Mouse (Mus musculus): ENCODE results near the gene Bcdin3d. TPM values are rescaled to one million over a fixed set of nuclear protein-coding genes. Genes with fewer than 3 reads are reported as not detected.

Bcdin3d gene
- polyA plus RNA-seq, 1 experiment from 2014 or later, result 11.9 TPM

DNA sequence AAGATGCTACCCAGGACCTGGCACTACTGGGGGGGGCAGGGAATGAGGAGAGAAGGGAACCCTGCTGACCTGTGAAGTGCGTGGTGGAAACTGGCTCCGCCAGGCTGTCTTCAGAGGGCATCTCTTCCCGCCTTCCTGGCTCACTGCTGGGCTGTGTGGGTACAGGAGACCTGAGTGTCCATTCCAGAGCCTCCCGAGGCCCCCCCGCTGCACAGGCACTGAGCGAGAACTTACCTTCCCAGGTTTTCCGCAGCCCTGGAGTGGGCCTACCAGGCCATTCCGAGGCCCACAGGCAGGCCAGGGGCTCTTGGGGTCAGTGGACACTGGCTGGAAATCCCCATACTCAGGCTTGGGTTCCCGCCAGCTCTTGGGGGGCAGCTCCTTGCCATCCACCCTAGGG, 50.6 kb downstream of the Bcdin3d start:
- no peak overlapping the region for H3K4me3 ChIP-seq (ENCODE audit: low read depth, low read length)
- peaks cover 13% of the 10 kb centered on the region for H3K4me1 ChIP-seq (ENCODE audit: control insufficient read depth, insufficient read depth, low read length)
- no peak overlapping the region for H3K27ac ChIP-seq (ENCODE audit: low read depth, low read length)
- H3K27me3 ChIP-seq (ENCODE audit: control insufficient read depth, insufficient read depth, low read length), result no peaks in the 10 kb centered on the region
- H3K9me3 ChIP-seq (replicated peaks; ENCODE audit: control insufficient read depth, low read length), result no peaks in the 10 kb centered on the region
- no peak overlapping the region for H3K4me2 ChIP-seq
- ATAC-seq (replicated peaks; ENCODE audit: insufficient number of reproducible peaks, low FRiP score, low TSS enrichment), result no peak
- H3K36me3 ChIP-seq (ENCODE audit: control insufficient read depth, insufficient read depth, low read length), result peaks cover 26% of the 10 kb centered on the region
- 81% methylated on average over 9 of the region's 9 CpGs for WGBS (ENCODE audit: insufficient replicate concordance)
- H3K9ac ChIP-seq (ENCODE audit: low read depth, low read length), result no peak overlapping the region

DNA sequence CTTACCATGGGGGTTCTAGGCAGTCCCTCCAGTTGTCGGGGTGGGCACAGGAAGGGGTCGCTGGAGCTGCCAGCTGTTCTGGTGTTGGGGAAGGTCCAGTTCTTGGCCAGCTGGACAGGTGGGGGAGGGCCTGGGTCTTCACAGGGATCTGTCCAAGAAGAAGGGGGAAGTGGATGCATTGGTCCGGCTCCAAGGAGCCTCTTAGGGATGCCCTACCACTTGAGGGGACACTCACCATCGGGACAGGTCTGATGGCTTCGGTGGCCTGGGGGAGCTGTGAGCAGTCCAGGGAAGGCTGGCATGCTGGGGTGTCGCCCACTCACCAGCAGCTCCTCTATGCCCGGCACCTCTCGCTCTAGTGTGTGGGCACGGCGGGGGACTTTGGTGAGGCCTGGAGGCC, 51.4 kb downstream of the Bcdin3d start:
- no peak overlapping the region for H3K9ac ChIP-seq (ENCODE audit: low read depth, low read length)
- H3K27me3 ChIP-seq (ENCODE audit: control insufficient read depth, insufficient read depth, low read length), result no peaks in the 10 kb centered on the region
- no peaks in the 10 kb centered on the region for H3K9me3 ChIP-seq (replicated peaks; ENCODE audit: control insufficient read depth, low read length)
- ATAC-seq (replicated peaks; ENCODE audit: insufficient number of reproducible peaks, low FRiP score, low TSS enrichment), result no peak
- peaks cover 13% of the 10 kb centered on the region for H3K4me1 ChIP-seq (ENCODE audit: control insufficient read depth, insufficient read depth, low read length)
- no peak overlapping the region for H3K27ac ChIP-seq (ENCODE audit: low read depth, low read length)
- H3K36me3 ChIP-seq (ENCODE audit: control insufficient read depth, insufficient read depth, low read length), result peaks cover 22% of the 10 kb centered on the region
- H3K4me3 ChIP-seq (ENCODE audit: low read depth, low read length), result no peak overlapping the region
- WGBS (ENCODE audit: insufficient replicate concordance), result 89% methylated on average over 10 of the region's 10 CpGs
- no peak overlapping the region for H3K4me2 ChIP-seq

DNA sequence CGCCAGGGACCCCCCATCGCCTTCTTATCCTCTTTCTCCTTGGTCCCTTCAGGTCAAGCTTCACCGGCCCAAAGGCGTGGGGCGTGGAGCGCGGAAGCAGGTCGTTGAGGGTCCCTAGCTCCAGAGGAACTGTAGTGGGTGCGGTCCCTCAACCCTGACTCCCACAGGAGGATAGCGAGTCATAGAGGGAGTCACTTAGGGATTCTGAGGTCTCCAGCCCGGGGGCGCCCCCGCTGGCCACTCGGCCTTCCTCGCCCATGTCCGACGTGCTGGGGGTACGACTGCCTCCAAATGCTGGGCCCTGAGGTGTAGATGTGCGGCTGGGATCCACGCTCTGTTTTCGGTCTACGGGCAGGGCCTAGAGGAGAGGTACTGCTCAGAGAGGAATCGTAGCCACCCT, 52.0 kb downstream of the Bcdin3d start:
- Histone ChIP-seq H3K4me2 (no peak overlapping the region), H3K4me1 (ENCODE audit: control insufficient read depth, insufficient read depth, low read length) (peaks cover 13% of the 10 kb centered on the region), H3K36me3 (ENCODE audit: control insufficient read depth, insufficient read depth, low read length) (peaks cover 19% of the 10 kb centered on the region), H3K27me3 (ENCODE audit: control insufficient read depth, insufficient read depth, low read length) (no peaks in the 10 kb centered on the region), H3K9ac (ENCODE audit: low read depth, low read length) (no peak overlapping the region), H3K4me3 (ENCODE audit: low read depth, low read length) (no peak overlapping the region), H3K9me3 (replicated peaks; ENCODE audit: control insufficient read depth, low read length) (no peaks in the 10 kb centered on the region), H3K27ac (ENCODE audit: low read depth, low read length) (no peak overlapping the region)
- WGBS (ENCODE audit: insufficient replicate concordance), result 87% methylated on average over 23 of the region's 23 CpGs
- ATAC-seq (replicated peaks; ENCODE audit: insufficient number of reproducible peaks, low FRiP score, low TSS enrichment), result no peak

DNA sequence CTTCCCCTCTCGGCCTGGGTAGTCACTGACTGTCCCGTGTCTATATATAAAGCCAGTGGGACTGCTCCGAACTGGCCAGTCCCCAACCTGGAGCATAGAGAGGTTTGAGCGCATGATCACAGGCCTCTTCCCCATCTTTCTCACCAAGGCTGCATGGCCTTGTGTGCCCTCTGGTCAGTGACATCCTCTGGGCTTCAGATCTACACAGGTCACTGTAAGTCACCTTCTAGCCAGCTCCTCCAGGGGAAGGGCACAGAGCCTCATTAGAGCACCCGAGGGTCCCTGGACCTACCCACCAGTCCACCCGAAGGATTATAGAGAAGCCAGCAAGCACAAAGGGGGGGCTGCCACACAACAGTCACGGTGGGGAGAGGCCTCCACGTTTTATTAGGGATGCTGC, 52.9 kb downstream of the Bcdin3d start:
- WGBS (ENCODE audit: insufficient replicate concordance), result 81% methylated on average over 8 of the region's 8 CpGs
- H3K9me3 ChIP-seq (replicated peaks; ENCODE audit: control insufficient read depth, low read length), result no peaks in the 10 kb centered on the region
- ATAC-seq (replicated peaks; ENCODE audit: insufficient number of reproducible peaks, low FRiP score, low TSS enrichment), result no peak
- H3K4me3 ChIP-seq (ENCODE audit: low read depth, low read length), result no peak overlapping the region
- no peak overlapping the region for H3K4me2 ChIP-seq
- no peak overlapping the region for H3K9ac ChIP-seq (ENCODE audit: low read depth, low read length)
- peak overlapping the region; percentile 91 for H3K27ac ChIP-seq (ENCODE audit: low read depth, low read length)
- H3K36me3 ChIP-seq (ENCODE audit: control insufficient read depth, insufficient read depth, low read length), result peaks cover 13% of the 10 kb centered on the region
- peaks cover 17% of the 10 kb centered on the region for H3K4me1 ChIP-seq (ENCODE audit: control insufficient read depth, insufficient read depth, low read length)
- no peaks in the 10 kb centered on the region for H3K27me3 ChIP-seq (ENCODE audit: control insufficient read depth, insufficient read depth, low read length)

DNA sequence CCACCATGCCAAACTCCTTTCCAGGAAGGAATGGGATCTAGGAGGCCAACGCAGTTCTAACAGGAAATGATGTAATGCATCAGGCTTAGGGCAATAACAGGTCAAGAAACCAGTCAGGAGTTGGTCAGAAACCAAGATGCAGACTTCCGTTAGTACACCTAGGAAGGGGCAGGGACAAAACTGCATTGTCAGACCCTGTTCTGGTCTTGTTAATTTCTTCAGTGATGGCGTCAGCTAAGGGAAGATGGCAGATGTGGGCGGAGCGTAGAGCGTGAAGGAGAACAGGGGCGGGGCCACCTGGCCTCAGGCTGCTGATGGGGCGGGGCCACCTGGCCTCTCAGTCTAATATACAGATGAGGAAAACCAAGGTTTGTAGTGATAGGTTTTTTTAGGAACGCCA, 53.4 kb downstream of the Bcdin3d start:
- Histone ChIP-seq H3K9ac (ENCODE audit: low read depth, low read length) (no peak overlapping the region), H3K27me3 (ENCODE audit: control insufficient read depth, insufficient read depth, low read length) (no peaks in the 10 kb centered on the region), H3K9me3 (replicated peaks; ENCODE audit: control insufficient read depth, low read length) (no peaks in the 10 kb centered on the region), H3K4me1 (ENCODE audit: control insufficient read depth, insufficient read depth, low read length) (peaks cover 19% of the 10 kb centered on the region), H3K4me2 (no peak overlapping the region; the same call in 1 of the 2 replicates), H3K27ac (ENCODE audit: low read depth, low read length) (peak overlapping the region; percentile 91), H3K4me3 (ENCODE audit: low read depth, low read length) (no peak overlapping the region), H3K36me3 (ENCODE audit: control insufficient read depth, insufficient read depth, low read length) (peaks cover 10% of the 10 kb centered on the region; the same call in 1 of the 2 replicates)
- no peak for ATAC-seq (replicated peaks; ENCODE audit: insufficient number of reproducible peaks, low FRiP score, low TSS enrichment)
- 61% methylated on average over 9 of the region's 9 CpGs for WGBS (ENCODE audit: insufficient replicate concordance)

DNA sequence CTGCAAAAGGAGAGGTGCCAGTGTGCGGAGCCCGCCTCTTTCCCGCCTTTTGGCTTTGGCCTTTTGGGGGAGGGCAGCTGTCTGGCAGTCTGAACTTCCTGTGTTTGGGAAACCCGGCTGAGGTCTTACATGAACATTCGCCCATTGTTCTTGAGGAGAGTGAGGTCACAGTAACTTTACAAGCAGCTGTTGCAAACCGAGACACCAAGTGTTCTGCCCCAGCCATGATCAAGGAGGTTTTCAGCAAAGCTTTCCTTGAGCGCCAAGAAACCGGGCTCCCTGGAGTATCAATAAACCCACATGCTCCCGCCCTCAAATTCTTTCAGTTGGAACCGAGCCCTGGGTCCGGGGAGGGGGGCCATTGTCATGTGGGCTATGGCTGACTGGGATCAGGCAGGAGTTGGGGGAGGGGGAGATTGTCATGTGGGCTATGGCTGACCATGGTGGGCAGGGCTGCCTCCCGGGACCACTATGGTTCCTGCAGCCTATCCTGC, 54.0 kb downstream of the Bcdin3d start:
- WGBS (ENCODE audit: insufficient replicate concordance), result 14% methylated on average over 12 of the region's 12 CpGs
- H3K27me3 ChIP-seq (ENCODE audit: control insufficient read depth, insufficient read depth, low read length), result no peaks in the 10 kb centered on the region
- ATAC-seq (replicated peaks; ENCODE audit: insufficient number of reproducible peaks, low FRiP score, low TSS enrichment), result peak; percentile 43
- H3K4me1 ChIP-seq (ENCODE audit: control insufficient read depth, insufficient read depth, low read length), result peaks cover 19% of the 10 kb centered on the region
- H3K9ac ChIP-seq (ENCODE audit: low read depth, low read length), result peak overlapping the region; percentile 49; the same call in 1 of the 2 replicates
- peak overlapping the region; percentile 91 for H3K27ac ChIP-seq (ENCODE audit: low read depth, low read length)
- H3K4me3 ChIP-seq (ENCODE audit: low read depth, low read length), result no peak overlapping the region
- H3K9me3 ChIP-seq (replicated peaks; ENCODE audit: control insufficient read depth, low read length), result no peaks in the 10 kb centered on the region
- peak overlapping the region; percentile 45 for H3K4me2 ChIP-seq
- H3K36me3 ChIP-seq (ENCODE audit: control insufficient read depth, insufficient read depth, low read length), result peaks cover 10% of the 10 kb centered on the region; the same call in 1 of the 2 replicates

DNA sequence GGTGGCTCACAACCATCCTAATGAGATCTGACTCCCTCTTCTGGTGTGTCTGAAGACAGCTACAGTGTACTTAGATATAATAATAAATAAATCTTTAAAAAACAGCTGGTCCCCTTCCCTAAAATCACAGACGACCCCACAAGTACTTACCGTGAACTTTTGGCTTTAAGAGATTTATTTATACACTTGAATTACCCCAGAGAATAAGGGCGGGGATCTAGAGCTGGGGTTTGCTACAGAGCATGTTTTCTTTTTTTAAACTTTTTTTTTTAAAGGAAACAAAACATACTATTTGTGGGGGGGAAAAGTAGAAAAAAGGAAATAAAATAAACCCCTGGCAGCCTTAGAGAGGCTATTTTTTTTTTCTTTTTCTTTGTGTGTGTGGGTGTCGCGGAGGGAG, 54.4 kb downstream of the Bcdin3d start:
- Histone ChIP-seq H3K4me1 (ENCODE audit: control insufficient read depth, insufficient read depth, low read length) (peaks cover 19% of the 10 kb centered on the region), H3K9ac (ENCODE audit: low read depth, low read length) (no peak overlapping the region), H3K27ac (ENCODE audit: low read depth, low read length) (peak overlapping the region; percentile 91), H3K27me3 (ENCODE audit: control insufficient read depth, insufficient read depth, low read length) (no peaks in the 10 kb centered on the region), H3K36me3 (ENCODE audit: control insufficient read depth, insufficient read depth, low read length) (peaks cover 10% of the 10 kb centered on the region; the same call in 1 of the 2 replicates), H3K4me3 (ENCODE audit: low read depth, low read length) (no peak overlapping the region), H3K4me2 (peak overlapping the region; percentile 45), H3K9me3 (replicated peaks; ENCODE audit: control insufficient read depth, low read length) (no peaks in the 10 kb centered on the region)
- ATAC-seq (replicated peaks; ENCODE audit: insufficient number of reproducible peaks, low FRiP score, low TSS enrichment), result no peak
- 47% methylated on average over 5 of the region's 5 CpGs for WGBS (ENCODE audit: insufficient replicate concordance)

Other genes starting within 250 kb of the Bcdin3d start
- 0.14 TPM in 1 of 2 replicates, not detected in the other for gene Kcnh3, start 249.9 kb downstream of the Bcdin3d start, polyA plus RNA-seq (2014; fragmentation: Nextera tagmentation; extraction: Ambion mirVana)
- 154 and 162 TPM in 2 replicates for gene Mcrs1, start 222.8 kb downstream of the Bcdin3d start, polyA plus RNA-seq (2014; fragmentation: Nextera tagmentation; extraction: Ambion mirVana)
- 34.6 and 37.4 TPM in 2 replicates for gene Prpf40b, start 179.6 kb downstream of the Bcdin3d start, polyA plus RNA-seq (2014; fragmentation: Nextera tagmentation; extraction: Ambion mirVana)
- gene Fam186b, start 178.8 kb downstream of the Bcdin3d start, polyA plus RNA-seq (2014; fragmentation: Nextera tagmentation; extraction: Ambion mirVana), result 0.17 and 0.66 TPM in 2 replicates
- 11.0 and 11.4 TPM in 2 replicates for gene Fmnl3, start 104.2 kb downstream of the Bcdin3d start, polyA plus RNA-seq (2014; fragmentation: Nextera tagmentation; extraction: Ambion mirVana)
- 233 and 290 TPM in 2 replicates for gene Tmbim6, start 81.8 kb downstream of the Bcdin3d start, polyA plus RNA-seq (2014; fragmentation: Nextera tagmentation; extraction: Ambion mirVana)
- gene Nckap5l, start 17.0 kb downstream of the Bcdin3d start, polyA plus RNA-seq (2014; fragmentation: Nextera tagmentation; extraction: Ambion mirVana), result 9.0 and 9.1 TPM in 2 replicates
- gene Faim2, start 53.4 kb upstream of the Bcdin3d start, polyA plus RNA-seq (2014; fragmentation: Nextera tagmentation; extraction: Ambion mirVana), result 0.40 and 0.51 TPM in 2 replicates
- gene Aqp2, start 104.3 kb upstream of the Bcdin3d start, polyA plus RNA-seq (2014; fragmentation: Nextera tagmentation; extraction: Ambion mirVana), result not detected in 2 replicates
- gene Aqp5, start 116.1 kb upstream of the Bcdin3d start, polyA plus RNA-seq (2014; fragmentation: Nextera tagmentation; extraction: Ambion mirVana), result 1.6 and 1.9 TPM in 2 replicates
- gene Aqp6, start 126.7 kb upstream of the Bcdin3d start, polyA plus RNA-seq (2014; fragmentation: Nextera tagmentation; extraction: Ambion mirVana), result not detected in 2 replicates
- gene Racgap1, start 176.9 kb upstream of the Bcdin3d start, polyA plus RNA-seq (2014; fragmentation: Nextera tagmentation; extraction: Ambion mirVana), result 91.8 and 126 TPM in 2 replicates
- gene Asic1, start 195.6 kb upstream of the Bcdin3d start, polyA plus RNA-seq (2014; fragmentation: Nextera tagmentation; extraction: Ambion mirVana), result 1.8 and 2.1 TPM in 2 replicates
- gene Smarcd1, start 227.4 kb upstream of the Bcdin3d start, polyA plus RNA-seq (2014; fragmentation: Nextera tagmentation; extraction: Ambion mirVana), result 24.8 and 26.6 TPM in 2 replicates
- gene Gm17349, start 230.8 kb upstream of the Bcdin3d start, polyA plus RNA-seq (2014; fragmentation: Nextera tagmentation; extraction: Ambion mirVana), result not detected in 2 replicates
- 0.62 and 0.63 TPM in 2 replicates for gene Gpd1, start 242.8 kb upstream of the Bcdin3d start, polyA plus RNA-seq (2014; fragmentation: Nextera tagmentation; extraction: Ambion mirVana)